Mouse (Mus musculus): ENCODE data around the gene Ube2d1. TPM values are rescaled to one million over a fixed set of nuclear protein-coding genes. Genes with fewer than 3 reads are reported as not detected.

The Ube2d1 gene
- polyA plus RNA-seq, 1 experiment = 26.7 TPM

DNA sequence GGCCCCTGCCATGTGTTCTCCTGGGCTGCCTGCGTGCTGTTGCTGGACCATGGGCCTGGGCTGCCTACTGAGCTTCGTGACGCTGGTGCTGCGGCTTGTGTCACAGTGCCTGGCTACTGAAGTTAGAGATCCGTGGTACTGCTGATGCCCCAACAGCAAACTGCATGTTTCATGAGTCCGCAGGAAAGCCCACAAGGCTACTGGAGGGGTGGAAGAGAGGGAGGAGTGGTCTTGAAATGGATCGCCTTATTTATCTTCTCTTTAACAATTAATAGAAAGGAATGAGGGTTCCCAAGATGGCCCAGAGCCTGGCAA lies 46.9 kb downstream of the Ube2d1 start, which contains the start of gene Tfam:
Tfam (minus strand) TSS at position 41 of the 315 bp plus-strand sequence.
- Histone ChIP-seq H3K27ac (ENCODE audit: insufficient read depth, low read depth, low read length) (peak within 1 kb of the TSS; percentile 79), H3K27me3 (replicated peaks; ENCODE audit: control insufficient read depth, insufficient read depth, low read length) (no peaks in the 10 kb centered on the region), H3K4me1 (ENCODE audit: control insufficient read depth, insufficient read depth, low read length) (0 out of 2 replicates have a peak, but pooled peaks cover 2% of the 10 kb centered on the region), H3K4me3 (ENCODE audit: insufficient read depth, low read depth, low read length) (peak within 1 kb of the TSS; percentile 94), H3K36me3 (ENCODE audit: control insufficient read depth, insufficient read depth, low read length) (no peaks in the 10 kb centered on the region; the same call in 1 of the 2 replicates)
- no peak for DNase-seq
- TF ChIP-seq POLR2A (IDR thresholded peaks at IDR 0.05; ENCODE audit: low read depth, low read length) (no peak), CTCF (conservative IDR thresholded peaks at IDR 0.05; ENCODE audit: insufficient read depth, insufficient read length, low read depth, low read length) (no peak)
- 2% methylated on average over 7 of the region's 7 CpGs for WGBS

DNA sequence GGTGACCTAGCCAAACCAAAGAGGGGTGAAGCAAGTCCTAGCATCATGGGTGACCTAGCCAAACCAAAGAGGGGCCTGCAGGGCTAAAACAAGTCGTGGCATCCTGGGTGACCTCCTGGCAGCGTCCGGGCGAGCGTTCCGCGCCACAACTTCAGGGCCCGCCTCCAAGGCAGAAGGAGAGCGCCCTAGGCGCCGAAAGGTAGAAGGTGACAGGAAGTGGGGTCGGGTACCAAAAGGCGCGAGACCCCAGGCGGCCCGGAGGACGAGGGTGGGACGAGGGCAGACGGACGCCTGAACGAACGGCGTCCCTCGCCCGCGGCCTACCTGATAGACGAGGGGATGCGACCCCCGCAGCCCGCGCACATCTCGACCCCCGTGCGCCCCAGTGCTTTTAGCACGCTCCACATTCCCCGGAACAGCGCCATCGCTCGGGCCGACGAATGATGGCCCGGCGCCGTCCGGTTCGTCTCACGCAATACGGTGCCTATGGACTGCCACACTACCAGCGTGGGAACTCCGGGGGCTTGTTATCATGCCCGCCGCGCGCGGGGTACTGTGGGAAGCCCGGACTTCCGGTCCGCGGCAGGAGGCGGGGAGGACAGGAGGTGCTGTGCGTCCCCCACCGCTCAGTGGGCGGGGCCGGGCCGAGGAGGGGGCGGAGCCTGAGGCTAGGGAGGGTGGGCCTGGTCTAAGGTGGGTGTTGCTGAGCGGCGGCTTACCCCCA lies 47.4 kb downstream of the Ube2d1 start:
- DNase-seq = peak; percentile 97
- no peaks in the 10 kb centered on the region for H3K27me3 ChIP-seq (replicated peaks; ENCODE audit: control insufficient read depth, insufficient read depth, low read length)
- WGBS = under 1% methylated on average over 67 of the region's 68 CpGs
- TF ChIP-seq CTCF (conservative IDR thresholded peaks at IDR 0.05; ENCODE audit: insufficient read depth, insufficient read length, low read depth, low read length) (no peak), POLR2A (IDR thresholded peaks at IDR 0.05; ENCODE audit: low read depth, low read length) (peak; percentile 9)
- peak overlapping the region; percentile 94 for H3K4me3 ChIP-seq (ENCODE audit: insufficient read depth, low read depth, low read length)
- H3K27ac ChIP-seq (ENCODE audit: insufficient read depth, low read depth, low read length) = peak overlapping the region; percentile 79
- H3K4me1 ChIP-seq (ENCODE audit: control insufficient read depth, insufficient read depth, low read length) = 0 out of 2 replicates have a peak, but pooled peaks cover 2% of the 10 kb centered on the region
- H3K36me3 ChIP-seq (ENCODE audit: control insufficient read depth, insufficient read depth, low read length) = no peaks in the 10 kb centered on the region; the same call in 1 of the 2 replicates

DNA sequence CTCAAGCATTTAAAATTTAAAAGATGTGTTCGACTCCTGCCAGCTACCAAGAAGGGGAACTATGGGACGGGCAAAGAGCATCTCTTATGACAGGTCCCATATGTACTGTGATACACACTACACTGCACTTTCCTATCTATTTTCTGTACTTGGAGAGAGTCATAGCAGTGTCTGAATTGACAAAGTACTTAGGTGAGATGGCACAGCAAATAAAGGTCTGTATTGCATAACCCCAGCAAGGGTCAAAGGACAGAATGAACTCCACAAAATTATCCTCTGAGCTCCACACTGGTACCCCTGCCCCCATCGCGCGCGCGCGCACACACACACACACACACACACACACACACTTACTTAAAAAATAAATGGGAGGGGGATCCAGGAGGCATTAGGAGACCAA lies 51.0 kb downstream of the Ube2d1 start:
- Histone ChIP-seq H3K36me3 (ENCODE audit: control insufficient read depth, insufficient read depth, low read length) (no peaks in the 10 kb centered on the region; the same call in 1 of the 2 replicates), H3K27ac (ENCODE audit: insufficient read depth, low read depth, low read length) (no peak overlapping the region), H3K4me1 (ENCODE audit: control insufficient read depth, insufficient read depth, low read length) (0 out of 2 replicates have a peak, but pooled peaks cover 2% of the 10 kb centered on the region), H3K4me3 (ENCODE audit: insufficient read depth, low read depth, low read length) (no peak overlapping the region), H3K27me3 (replicated peaks; ENCODE audit: control insufficient read depth, insufficient read depth, low read length) (no peaks in the 10 kb centered on the region)
- 95% methylated on average over 8 of the region's 8 CpGs for WGBS
- TF ChIP-seq CTCF (conservative IDR thresholded peaks at IDR 0.05; ENCODE audit: insufficient read depth, insufficient read length, low read depth, low read length) (no peak), POLR2A (IDR thresholded peaks at IDR 0.05; ENCODE audit: low read depth, low read length) (no peak)
- DNase-seq = peak; percentile 12

DNA sequence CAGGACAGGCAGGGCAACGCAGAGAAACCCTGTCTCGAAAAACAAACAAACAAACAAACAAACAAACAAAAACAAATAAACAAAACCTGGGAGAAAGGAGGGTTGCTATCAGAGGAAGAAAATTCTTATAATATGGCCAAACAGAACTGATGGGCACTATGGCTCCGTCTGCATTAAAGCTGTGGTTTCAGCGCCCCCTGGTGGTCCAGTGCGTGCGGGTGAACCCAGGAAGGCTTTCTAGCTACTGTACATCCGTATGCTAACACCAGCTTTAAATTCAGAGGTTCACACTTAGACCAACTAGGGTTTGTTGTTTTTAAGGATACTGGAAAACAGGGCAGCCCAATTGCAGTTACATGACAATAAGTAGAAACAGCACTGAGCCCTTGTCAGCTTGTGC lies 59.2 kb downstream of the Ube2d1 start:
- H3K27ac ChIP-seq (ENCODE audit: insufficient read depth, low read depth, low read length) = no peak overlapping the region
- no peaks in the 10 kb centered on the region for H3K4me1 ChIP-seq (ENCODE audit: control insufficient read depth, insufficient read depth, low read length)
- H3K4me3 ChIP-seq (ENCODE audit: insufficient read depth, low read depth, low read length) = no peak overlapping the region
- H3K27me3 ChIP-seq (replicated peaks; ENCODE audit: control insufficient read depth, insufficient read depth, low read length) = no peaks in the 10 kb centered on the region
- DNase-seq = peak; percentile 80
- 0 out of 2 replicates have a peak, but pooled peaks cover 2% of the 10 kb centered on the region for H3K36me3 ChIP-seq (ENCODE audit: control insufficient read depth, insufficient read depth, low read length)
- TF ChIP-seq POLR2A (IDR thresholded peaks at IDR 0.05; ENCODE audit: low read depth, low read length) (no peak), CTCF (conservative IDR thresholded peaks at IDR 0.05; ENCODE audit: insufficient read depth, insufficient read length, low read depth, low read length) (peak; percentile 82)
- 34% methylated on average over 7 of the region's 7 CpGs for WGBS

DNA sequence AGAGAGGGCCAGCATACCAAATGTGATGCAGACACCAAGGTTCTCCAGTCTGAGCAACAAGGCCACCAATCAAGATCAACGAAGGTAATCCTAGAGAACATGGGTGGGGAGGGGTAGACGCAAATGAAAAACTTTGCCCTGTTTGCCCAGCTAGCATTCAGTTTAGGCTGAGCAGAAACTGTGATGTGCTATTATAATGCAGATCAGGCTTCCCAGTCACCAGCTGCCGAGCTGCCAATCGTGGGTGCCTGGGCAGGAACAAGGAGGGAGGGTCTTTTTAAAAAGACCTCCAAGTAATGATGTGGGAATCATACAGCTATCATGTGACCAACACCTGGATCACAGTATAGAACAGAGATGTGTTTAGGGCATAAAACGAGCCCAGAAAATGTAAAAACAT lies 62.0 kb downstream of the Ube2d1 start:
- Histone ChIP-seq H3K27me3 (replicated peaks; ENCODE audit: control insufficient read depth, insufficient read depth, low read length) (no peaks in the 10 kb centered on the region), H3K36me3 (ENCODE audit: control insufficient read depth, insufficient read depth, low read length) (0 out of 2 replicates have a peak, but pooled peaks cover 2% of the 10 kb centered on the region), H3K27ac (ENCODE audit: insufficient read depth, low read depth, low read length) (no peak overlapping the region), H3K4me3 (ENCODE audit: insufficient read depth, low read depth, low read length) (no peak overlapping the region), H3K4me1 (ENCODE audit: control insufficient read depth, insufficient read depth, low read length) (no peaks in the 10 kb centered on the region)
- WGBS = 89% methylated on average over 5 of the region's 5 CpGs
- no peak for DNase-seq
- no peak for TF ChIP-seq POLR2A (IDR thresholded peaks at IDR 0.05; ENCODE audit: low read depth, low read length)
- TF ChIP-seq CTCF (conservative IDR thresholded peaks at IDR 0.05; ENCODE audit: insufficient read depth, insufficient read length, low read depth, low read length) = no peak

DNA sequence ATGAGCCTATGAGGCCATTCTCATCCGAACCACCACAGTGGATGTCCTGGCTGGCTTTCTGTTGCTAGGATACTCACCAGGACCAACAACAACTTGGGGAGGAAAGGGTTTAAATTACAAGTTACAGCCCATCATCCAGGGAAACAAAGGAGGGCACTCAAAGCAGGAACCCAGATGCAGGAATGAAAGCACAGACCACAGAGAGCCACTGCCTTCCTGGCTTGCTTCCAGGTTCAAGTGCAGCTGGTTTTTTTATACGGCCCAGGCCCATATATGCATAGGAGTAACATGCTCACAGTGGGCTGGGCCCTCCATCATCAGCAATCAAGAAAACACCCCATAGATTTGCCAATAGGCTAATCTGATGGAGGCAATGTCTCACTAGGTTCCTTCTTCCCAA lies 62.4 kb downstream of the Ube2d1 start:
- no peak for TF ChIP-seq POLR2A (IDR thresholded peaks at IDR 0.05; ENCODE audit: low read depth, low read length)
- TF ChIP-seq CTCF (conservative IDR thresholded peaks at IDR 0.05; ENCODE audit: insufficient read depth, insufficient read length, low read depth, low read length) = no peak
- H3K27ac ChIP-seq (ENCODE audit: insufficient read depth, low read depth, low read length) = no peak overlapping the region
- no peaks in the 10 kb centered on the region for H3K27me3 ChIP-seq (replicated peaks; ENCODE audit: control insufficient read depth, insufficient read depth, low read length)
- no peaks in the 10 kb centered on the region for H3K36me3 ChIP-seq (ENCODE audit: control insufficient read depth, insufficient read depth, low read length)
- WGBS = 97% methylated on average over 2 of the region's 2 CpGs
- no peak overlapping the region for H3K4me3 ChIP-seq (ENCODE audit: insufficient read depth, low read depth, low read length)
- DNase-seq = no peak
- no peaks in the 10 kb centered on the region for H3K4me1 ChIP-seq (ENCODE audit: control insufficient read depth, insufficient read depth, low read length)

DNA sequence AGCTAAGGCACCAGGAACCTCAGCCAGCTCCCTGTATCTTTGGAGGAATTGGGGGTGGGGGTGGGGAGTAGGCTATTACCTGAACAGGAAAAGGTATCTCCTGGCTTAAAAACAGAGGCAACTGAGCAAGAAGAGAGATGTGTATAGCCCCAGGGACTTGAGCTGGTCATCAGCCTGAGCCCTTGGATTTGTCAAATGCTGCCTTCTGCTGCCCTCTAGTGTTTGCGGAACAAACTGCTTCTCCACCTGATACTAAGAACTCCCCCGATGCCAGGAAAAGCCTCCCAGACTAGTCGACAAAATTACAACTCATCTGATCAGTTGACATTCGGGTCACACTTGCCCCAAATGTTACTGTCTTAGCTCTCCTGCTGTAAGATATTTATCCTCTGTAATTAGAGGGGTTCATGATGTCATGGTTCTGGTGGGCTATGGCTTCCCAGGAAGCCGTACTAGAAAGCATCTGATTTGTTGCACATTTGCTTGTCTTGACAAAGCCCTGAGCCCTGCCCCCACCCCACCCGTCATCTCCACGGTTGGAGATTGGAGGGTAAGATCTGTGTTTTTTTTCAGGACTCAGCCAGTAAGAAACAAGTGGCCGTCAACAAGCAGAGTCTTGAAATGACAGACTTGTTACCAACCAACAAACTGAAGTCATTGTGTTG lies 66.7 kb downstream of the Ube2d1 start:
- peak; percentile 80 for DNase-seq
- TF ChIP-seq CTCF (conservative IDR thresholded peaks at IDR 0.05; ENCODE audit: insufficient read depth, insufficient read length, low read depth, low read length) (peak; percentile 93), POLR2A (IDR thresholded peaks at IDR 0.05; ENCODE audit: low read depth, low read length) (no peak)
- no peak overlapping the region for H3K4me3 ChIP-seq (ENCODE audit: insufficient read depth, low read depth, low read length)

More for the DNA sequence above, 66.7 kb downstream of the Ube2d1 start:
- WGBS = 19% methylated on average over 8 of the region's 8 CpGs
- Histone ChIP-seq H3K27me3 (replicated peaks; ENCODE audit: control insufficient read depth, insufficient read depth, low read length) (no peaks in the 10 kb centered on the region), H3K36me3 (ENCODE audit: control insufficient read depth, insufficient read depth, low read length) (no peaks in the 10 kb centered on the region), H3K4me1 (ENCODE audit: control insufficient read depth, insufficient read depth, low read length) (no peaks in the 10 kb centered on the region), H3K27ac (ENCODE audit: insufficient read depth, low read depth, low read length) (no peak overlapping the region)
